Mouse (Mus musculus): ENCODE data around the gene Bach2.

Gene Bach2

DNA sequence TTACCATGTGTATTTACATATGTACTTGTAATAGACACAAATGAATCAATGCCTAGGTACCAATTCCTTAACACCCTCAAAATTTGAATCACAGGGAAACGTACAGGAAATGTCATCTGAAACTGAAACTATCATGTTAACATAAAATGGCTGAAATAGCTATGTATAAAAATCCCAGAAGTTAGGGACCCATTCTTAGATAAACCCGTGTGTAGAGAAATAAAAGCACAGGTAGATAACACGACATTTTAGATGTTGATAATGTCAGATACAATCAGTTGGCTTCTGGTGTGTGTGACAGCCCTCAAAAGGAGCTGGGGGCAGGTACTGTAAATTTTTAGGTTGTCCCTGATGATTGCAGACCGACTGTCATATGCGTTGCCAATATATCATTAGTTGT lies 96.2 kb downstream of the Bach2 start:
- no peak for DNase-seq

DNA sequence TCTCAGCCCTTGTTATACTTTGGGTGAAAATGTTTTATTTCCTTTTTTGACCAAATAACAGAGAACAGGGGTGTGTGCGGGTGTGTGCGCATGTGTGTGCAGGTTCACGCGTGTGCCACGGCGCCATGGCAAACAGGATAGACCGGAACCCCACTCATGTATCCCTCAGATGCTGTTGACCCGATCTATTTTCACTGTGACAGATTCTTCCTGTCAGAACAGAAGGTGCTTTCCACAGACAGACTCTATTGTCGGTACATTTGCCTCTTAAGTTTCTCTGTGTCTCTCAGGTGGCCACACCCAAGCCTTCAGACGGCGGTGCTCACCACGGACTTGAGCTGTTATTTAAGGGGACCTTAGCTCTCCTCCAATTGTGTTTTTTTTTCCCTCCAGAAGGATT lies 97.1 kb downstream of the Bach2 start:
- DNase-seq: no peak

- no peak for DNase-seq
These were observed 98.0 kb downstream of the Bach2 start for GRCm38 (mm10) chr4:32336642-32337041.

- no peak for DNase-seq
These were observed 99.0 kb downstream of the Bach2 start for GRCm38 (mm10) chr4:32337638-32338037.

- DNase-seq: no peak
These were observed 99.8 kb downstream of the Bach2 start for GRCm38 (mm10) chr4:32338451-32338850.

DNA sequence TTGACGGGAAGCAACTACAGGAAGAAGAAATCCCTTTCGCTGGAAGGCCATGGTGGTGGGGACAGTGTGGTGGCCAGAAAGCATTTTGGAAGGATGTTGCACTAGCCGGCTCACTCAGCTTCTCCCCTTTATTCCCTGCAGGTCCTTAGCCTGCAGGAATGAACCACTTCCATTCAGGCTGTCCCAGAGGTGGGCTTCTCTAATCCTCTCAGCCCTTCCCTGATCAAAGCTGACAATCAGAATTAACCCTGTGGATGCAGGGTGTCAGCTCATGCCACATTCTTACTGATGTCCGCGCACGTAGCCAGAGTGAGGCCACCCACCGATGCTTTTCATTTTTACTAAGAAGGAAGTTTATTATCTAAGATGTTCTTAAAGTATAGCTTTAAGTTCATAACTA lies 102.2 kb downstream of the Bach2 start:
- DNase-seq: no peak

DNA sequence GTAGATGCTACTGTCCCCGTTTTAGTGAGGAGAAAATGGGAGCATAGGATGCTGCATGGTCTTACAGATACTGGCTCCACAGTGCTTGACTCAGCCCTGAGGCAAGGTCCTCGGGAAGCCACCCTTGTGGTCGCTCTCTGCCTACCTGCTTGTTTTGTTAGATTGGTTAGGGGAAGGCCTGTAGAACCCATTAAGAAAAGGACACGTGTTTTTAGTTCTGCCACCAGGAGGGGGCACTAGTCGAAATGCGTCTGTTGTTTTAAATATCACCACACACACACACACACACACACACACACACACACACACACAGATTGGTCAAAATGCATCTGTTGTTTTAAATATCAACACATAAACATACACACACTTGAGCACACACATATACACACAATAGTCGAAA lies 103.7 kb downstream of the Bach2 start:
- no peak for DNase-seq

DNA sequence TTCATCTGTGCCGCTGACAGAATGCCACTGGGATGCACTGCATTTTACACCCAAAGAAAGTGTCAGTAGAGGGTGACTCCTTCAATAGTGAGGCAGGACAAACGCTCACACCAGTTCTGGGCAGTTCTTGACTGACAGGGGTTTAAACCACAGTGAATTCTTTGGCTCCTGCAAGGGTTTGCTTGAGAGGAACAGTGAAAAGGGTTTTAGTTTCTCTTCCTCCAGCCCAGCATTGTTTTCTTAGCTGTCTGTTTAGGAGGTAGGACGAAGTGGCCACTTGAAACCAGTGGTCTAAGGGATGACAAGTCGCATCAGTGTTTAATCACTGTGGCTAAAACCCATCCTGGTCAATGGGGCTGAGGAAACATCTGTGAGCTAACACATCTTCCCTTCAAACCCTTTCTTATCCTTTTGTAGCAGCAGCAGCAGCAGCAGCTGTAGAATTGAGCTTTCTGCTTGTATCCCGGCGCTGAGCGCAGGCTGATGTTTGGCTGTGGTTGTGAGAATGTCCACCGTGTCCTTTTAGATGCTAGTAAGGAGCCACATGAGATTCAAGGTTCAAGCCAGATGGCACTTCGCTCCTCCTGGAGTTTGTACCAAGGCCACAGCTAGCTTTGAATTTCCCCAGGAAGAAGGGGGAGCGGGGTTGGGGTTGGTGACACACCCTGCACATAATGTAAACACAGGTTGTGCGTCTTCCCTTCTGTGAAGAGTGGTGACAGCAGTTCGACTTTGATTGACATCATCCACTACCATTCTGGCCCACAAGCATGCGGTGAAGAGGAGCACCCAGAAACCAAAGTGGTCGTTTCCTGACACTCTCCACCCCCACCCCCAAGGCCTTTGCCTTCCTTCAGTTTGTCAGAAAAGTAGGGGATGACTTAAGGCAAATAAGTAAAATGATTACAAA lies 104.9 kb downstream of the Bach2 start:
- DNase-seq: no peak

GRCm38 (mm10) chr4:32344276-32344675 lies 105.7 kb downstream of the Bach2 start:
- no peak for DNase-seq

DNA sequence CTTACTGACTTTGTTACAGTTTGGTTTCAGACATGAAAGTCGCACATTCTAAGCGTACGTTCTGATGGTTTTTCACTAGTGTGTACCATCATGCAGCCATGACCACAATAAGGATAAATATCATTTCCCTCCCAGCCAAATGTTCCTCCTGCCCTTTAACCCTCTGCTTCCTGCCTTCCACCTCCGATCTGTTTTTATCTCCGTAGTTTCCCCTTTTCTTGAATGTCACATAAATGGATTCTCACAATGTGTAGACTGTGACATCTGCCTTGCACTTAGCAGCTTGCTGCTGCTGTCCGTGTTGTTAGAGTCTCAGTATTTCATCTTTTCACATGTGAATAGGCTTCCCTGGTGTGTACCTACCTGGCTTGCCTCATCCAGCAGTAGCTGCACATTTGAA lies 108.6 kb downstream of the Bach2 start:
- DNase-seq: no peak

DNA sequence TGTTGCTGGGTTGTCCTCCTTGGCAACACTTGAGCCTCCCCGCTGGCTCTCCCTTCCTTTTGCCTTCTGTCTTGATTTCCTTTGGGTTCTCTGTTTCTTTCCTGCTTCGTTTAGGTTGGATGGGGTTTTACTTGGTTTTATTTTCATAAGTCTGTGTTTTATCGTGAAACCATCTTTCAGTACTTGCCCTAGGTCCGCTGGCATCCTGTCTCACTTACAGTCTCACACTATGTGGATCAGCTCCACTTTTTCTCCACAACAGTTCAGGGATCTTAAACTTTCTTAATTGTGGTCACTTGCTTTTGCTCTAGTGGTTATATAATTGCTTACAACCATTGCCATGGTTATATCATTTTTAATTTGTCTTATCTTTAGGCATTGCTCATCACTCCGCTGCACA lies 109.1 kb downstream of the Bach2 start:
- no peak for DNase-seq

GRCm38 (mm10) chr4:32349361-32349760 lies 110.8 kb downstream of the Bach2 start:
- no peak for DNase-seq

GRCm38 (mm10) chr4:32351236-32351635 lies 112.6 kb downstream of the Bach2 start:
- no peak for DNase-seq

- DNase-seq: no peak
These were observed 113.2 kb downstream of the Bach2 start for GRCm38 (mm10) chr4:32351661-32352246.

DNA sequence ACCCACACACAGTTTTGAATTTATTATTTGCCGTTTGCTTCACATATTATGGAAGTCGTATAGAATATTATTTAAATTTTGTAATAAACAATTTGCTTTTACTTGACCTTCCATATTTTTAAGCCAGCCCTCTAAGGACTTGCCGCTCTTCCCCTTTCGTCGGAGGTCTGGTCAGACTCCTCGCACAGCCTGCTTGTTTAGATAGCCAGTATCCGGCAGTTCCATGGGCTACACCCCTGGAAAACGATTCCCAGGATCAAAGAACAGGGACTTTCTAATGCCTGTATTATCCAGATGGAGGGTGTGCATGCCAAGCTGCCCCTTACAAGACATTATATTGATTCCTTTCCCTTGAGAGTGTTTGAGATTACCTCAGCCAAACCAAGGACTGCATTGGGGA lies 113.8 kb downstream of the Bach2 start:
- DNase-seq: no peak

DNA sequence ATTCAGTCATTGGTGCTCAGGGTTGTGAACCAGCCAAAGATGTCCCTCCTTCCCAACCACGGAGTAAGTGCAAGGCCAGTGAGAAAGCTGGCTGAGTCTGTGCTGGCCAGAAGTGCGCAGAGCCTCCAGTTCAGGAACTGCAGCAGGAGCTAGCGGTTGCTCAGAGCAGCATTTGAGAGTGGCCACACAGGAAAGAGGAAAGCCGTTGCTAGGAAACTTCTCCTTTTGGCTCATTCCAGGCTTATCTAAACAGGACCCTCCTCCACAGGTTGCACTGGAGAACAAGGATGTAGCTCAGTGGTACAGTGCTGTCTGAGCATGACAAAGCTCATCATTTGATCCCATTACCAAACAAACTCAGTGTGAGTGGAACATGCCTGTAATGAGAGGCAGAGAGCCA lies 114.2 kb downstream of the Bach2 start:
- DNase-seq: no peak

- peak in 1 of 2 experiments; percentile 22 for DNase-seq
These were observed 117.5 kb downstream of the Bach2 start for GRCm38 (mm10) chr4:32355935-32356617.

- no peak for DNase-seq
These were observed 119.5 kb downstream of the Bach2 start for GRCm38 (mm10) chr4:32357996-32358600.

DNA sequence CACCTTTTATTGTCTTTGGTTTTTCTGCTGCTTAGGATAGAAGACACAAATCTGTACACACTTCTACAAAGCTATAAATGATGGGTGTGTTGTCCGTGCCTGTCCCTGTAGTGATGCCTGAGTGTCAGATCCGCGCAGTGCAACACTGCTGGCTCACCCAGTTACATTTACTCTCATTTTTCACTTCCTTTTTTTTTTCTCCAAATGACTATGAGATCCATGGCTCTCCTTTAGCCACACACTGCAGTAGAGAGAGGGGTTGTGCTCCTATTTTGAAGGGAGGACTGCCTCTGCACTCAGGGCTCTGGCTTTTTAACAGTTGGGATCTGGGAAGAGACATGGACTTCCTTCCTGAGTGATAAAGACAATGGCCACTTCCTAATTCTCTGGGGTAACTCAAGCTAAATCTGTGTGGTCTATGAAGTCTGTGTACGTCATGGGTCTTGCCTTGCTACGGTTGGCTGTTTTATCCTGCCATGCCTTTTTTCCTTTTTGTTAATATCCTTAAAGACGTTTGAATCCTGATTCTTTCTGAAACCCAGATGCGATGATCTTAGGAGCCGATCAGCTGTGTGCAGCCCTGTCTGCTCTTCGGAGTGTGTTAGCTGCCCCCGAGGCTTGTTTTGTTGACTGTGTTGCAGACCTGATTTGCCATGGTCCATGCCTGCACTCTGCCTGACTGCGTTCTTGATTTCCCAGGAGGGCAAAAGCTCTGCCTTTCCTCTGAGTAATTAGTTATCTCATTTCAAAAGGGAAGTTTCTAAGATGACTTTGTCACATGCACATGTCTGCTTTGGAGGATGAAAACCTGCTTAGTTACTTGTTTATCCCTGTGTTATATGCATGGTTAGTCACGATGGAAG lies 120.2 kb downstream of the Bach2 start:
- DNase-seq: no peak

- no peak for DNase-seq
These were observed 121.0 kb downstream of the Bach2 start for GRCm38 (mm10) chr4:32359634-32360033.

GRCm38 (mm10) chr4:32360496-32360895 lies 121.9 kb downstream of the Bach2 start:
- no peak for DNase-seq

GRCm38 (mm10) chr4:32363488-32363984 lies 124.9 kb downstream of the Bach2 start:
- DNase-seq: no peak

Measured in cerebellum, postnatal 36 days (tissue).